ENCODE assay signal across 8 mouse cellular contexts in the genomic region with DNA sequence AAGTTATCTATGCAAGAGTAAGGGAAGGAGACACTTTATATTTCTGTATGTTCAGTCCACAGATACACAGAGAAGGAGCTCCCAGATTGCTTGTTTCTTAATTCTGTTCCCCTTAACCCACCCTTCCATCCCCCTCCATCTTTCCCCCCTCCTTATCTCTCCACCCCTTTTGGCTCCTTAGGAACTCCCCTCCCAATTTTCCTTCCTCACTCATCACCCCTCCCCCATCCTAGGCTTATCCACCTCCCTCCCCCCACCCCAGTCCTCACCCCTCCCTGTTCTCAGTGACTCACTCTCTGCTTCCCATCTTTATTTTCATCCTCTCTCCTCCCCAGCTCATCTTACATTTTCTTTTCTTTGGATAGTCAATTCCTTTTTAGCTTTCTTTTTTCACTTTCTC. TPM values are rescaled to one million over a fixed set of nuclear protein-coding genes. Genes with fewer than 3 reads are reported as not detected.
DNase-seq lines count a peak whose midpoint lies in the region; ATAC-seq and TF ChIP-seq lines count a peak whose summit lies in the region.
"Had no signal": no experiment of that assay in that cellular context is flagged by ENCODE, and none has a peak within 500 bp of the region (broad histone marks: within the 10 kb centered on the region; RNA-seq: fewer than 3 reads in every experiment).

No protein-coding gene starts in this region.

- H3K4me1 ChIP-seq in embryonic facial prominence, embryonic 12.5 days, result peaks cover 10% of the 10 kb centered on the region
- H3K4me1 ChIP-seq in heart, embryonic 16.5 days (ENCODE audit: control insufficient read depth, insufficient read depth, low read length), result no peaks in the 10 kb centered on the region
- H3K4me1 ChIP-seq in neural tube, embryonic 13.5 days (replicated peaks), result no peaks in the 10 kb centered on the region; the same call in 1 of the 2 replicates

- intact Hi-C loops in left cerebral cortex, postnatal 36 days (cut with DNase I), result loop anchor here (2.0 to 5.0 kb wide), 2 partner anchors 568 to 1086 kb away; no protein-coding TSS in a partner anchor

- no peaks in the 10 kb centered on the region for H3K27me3 ChIP-seq in embryonic facial prominence, embryonic 12.5 days
- H3K27me3 ChIP-seq in heart, embryonic 16.5 days (ENCODE audit: control insufficient read depth, insufficient read depth, low read length), result no peaks in the 10 kb centered on the region
- no peaks in the 10 kb centered on the region for H3K27me3 ChIP-seq in neural tube, embryonic 13.5 days

- TF ChIP-seq CTCF in layer of hippocampus, adult 2 months (conservative IDR thresholded peaks at IDR 0.05), result no peak

- peak overlapping the region; percentile 33; the same call in 1 of the 2 replicates for H3K9ac ChIP-seq in embryonic facial prominence, embryonic 12.5 days
- no peak overlapping the region for H3K9ac ChIP-seq in heart, embryonic 16.5 days (ENCODE audit: low read length)
- H3K9ac ChIP-seq in neural tube, embryonic 13.5 days, result no peak overlapping the region

- ATAC-seq in embryonic facial prominence, embryonic 12.5 days (ENCODE audit: insufficient number of reproducible peaks, insufficient read depth, low FRiP score, low TSS enrichment), result no peak; the same call in 1 of the 2 replicates
- peak; percentile 58; the same call in 1 of the 2 replicates for ATAC-seq in heart, embryonic 16.5 days (replicated peaks; ENCODE audit: extremely low read depth, insufficient read depth, low FRiP score)
- no peak for ATAC-seq in neural tube, embryonic 13.5 days (ENCODE audit: low read depth)

- no peaks in the 10 kb centered on the region for H3K9me3 ChIP-seq in embryonic facial prominence, embryonic 12.5 days
- H3K9me3 ChIP-seq in heart, embryonic 16.5 days (replicated peaks; ENCODE audit: control insufficient read depth, low read length), result no peaks in the 10 kb centered on the region
- H3K9me3 ChIP-seq in neural tube, embryonic 13.5 days, result no peaks in the 10 kb centered on the region

- H3K36me3 ChIP-seq in embryonic facial prominence, embryonic 12.5 days, result no peaks in the 10 kb centered on the region
- no peaks in the 10 kb centered on the region for H3K36me3 ChIP-seq in heart, embryonic 16.5 days (ENCODE audit: control insufficient read depth, insufficient read depth)
- H3K36me3 ChIP-seq in neural tube, embryonic 13.5 days, result no peaks in the 10 kb centered on the region

- H3K4me2 ChIP-seq in embryonic facial prominence, embryonic 12.5 days (replicated peaks), result peak overlapping the region; percentile 51
- H3K4me2 ChIP-seq in heart, embryonic 16.5 days (ENCODE audit: low read depth, low read length), result no peak overlapping the region
- H3K4me2 ChIP-seq in neural tube, embryonic 13.5 days, result no peak overlapping the region

- no peak overlapping the region for H3K4me3 ChIP-seq in layer of hippocampus, adult 2 months
- peak overlapping the region; percentile 46 for H3K4me3 ChIP-seq in embryonic facial prominence, embryonic 12.5 days
- peak overlapping the region; percentile 29 for H3K4me3 ChIP-seq in heart, embryonic 16.5 days (ENCODE audit: low read length)
- peak overlapping the region; percentile 15 for H3K4me3 ChIP-seq in neural tube, embryonic 13.5 days

- DNase-seq in layer of hippocampus, adult 2 months (ENCODE audit: low spot score in 2 of 2), result no peak
- no peak for DNase-seq in layer of hippocampus, postnatal 36 days
- no peak for DNase-seq in left cerebral cortex, postnatal 36 days (ENCODE audit: low spot score in 2 of 2)
- no peak for DNase-seq in urinary bladder, postnatal 10 days (ENCODE audit: low spot score)

- H3K27ac ChIP-seq in layer of hippocampus, adult 2 months, result peak overlapping the region; percentile 48; the same call in 1 of the 2 replicates
- H3K27ac ChIP-seq in embryonic facial prominence, embryonic 12.5 days, result peak overlapping the region; percentile 88
- H3K27ac ChIP-seq in heart, embryonic 16.5 days (ENCODE audit: low read length), result 0 out of 2 replicates have a peak overlapping the region, but pooled peaks have one; percentile 10
- H3K27ac ChIP-seq in neural tube, embryonic 13.5 days (replicated peaks), result no peak overlapping the region

RNA-seq across cellular contexts. Expression of gene Col3a1, which starts 1.5 kb away (rescaled TPM):
- total RNA-seq in layer of hippocampus, adult 2 months (2021), result 1 to 10 TPM; 4.4 to 7.9 TPM
- 10 to 100 TPM in 1 of 2 experiments, 1 to 10 TPM in 1; 5.5 to 11.0 TPM for total RNA-seq in layer of hippocampus, postnatal 36 days (2021)
- polyA plus RNA-seq in embryonic facial prominence, embryonic 12.5 days (2016; fragmentation: Nextera tagmentation; extraction: Ambion mirVana), result 1,189 and 1,192 TPM in 2 replicates
- polyA plus RNA-seq in heart, embryonic 16.5 days (2015; fragmentation: Nextera tagmentation; extraction: Ambion mirVana), result 920 and 1,120 TPM in 2 replicates
- polyA plus RNA-seq in neural tube, embryonic 13.5 days (2015; fragmentation: Nextera tagmentation; extraction: Ambion mirVana), result 412 and 424 TPM in 2 replicates
- total RNA-seq in left cerebral cortex, postnatal 36 days (2021), result 10 to 100 TPM in 1 of 2 experiments, 1 to 10 TPM in 1; 7.9 to 11.0 TPM
- total RNA-seq: hematopoietic stem cell, adult 5-6 weeks had no signal
